Mouse (Mus musculus): ENCODE measurements around the gene Snrnp25. TPM values are rescaled to one million over a fixed set of nuclear protein-coding genes. Genes with fewer than 3 reads are reported as not detected.

The Snrnp25 gene
- polyA plus RNA-seq (2017; shearing (Covaris generic)): 16.8 TPM

DNA sequence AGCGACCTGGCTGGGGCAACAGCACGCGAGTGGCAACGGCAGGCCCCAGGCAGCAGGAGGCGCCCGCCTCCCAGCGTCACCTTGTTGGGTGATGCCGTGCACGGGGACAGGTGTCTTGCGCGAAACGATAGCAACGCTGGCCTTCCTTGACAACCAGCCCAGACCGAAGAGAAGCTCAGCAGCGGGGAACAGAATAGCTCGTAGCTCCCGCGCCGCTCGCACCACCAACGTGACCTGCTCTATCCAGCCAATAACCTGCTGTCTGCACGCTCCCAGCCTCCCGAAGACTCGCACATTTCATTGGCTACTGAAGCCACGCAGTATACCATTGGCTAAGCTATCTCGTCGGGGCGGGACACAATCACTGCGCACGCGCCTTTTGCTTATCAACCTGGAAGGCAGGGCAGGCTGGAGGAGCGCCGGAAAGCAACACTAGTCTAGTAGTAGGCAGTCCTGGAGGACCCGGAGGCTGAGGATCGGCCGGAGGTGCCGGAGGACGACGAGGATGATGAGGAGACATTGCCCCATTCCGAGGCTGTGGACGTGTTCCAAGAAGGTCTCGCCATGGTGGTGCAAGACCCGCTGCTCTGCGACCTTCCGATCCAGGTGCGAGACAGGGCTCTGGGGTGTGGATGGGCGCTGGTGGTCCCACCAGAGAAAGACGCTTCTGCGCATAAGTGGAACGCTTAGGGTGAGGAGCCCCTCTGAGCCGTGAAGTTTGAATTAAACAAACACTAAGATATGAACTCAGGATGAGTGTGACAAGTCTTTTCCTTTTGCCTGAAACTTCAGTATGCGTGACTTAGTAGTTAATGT, at the start of gene Snrnp25:
TSS of gene Snrnp25 (plus strand) at position 358 of the 816 bp plus-strand sequence.

DNA sequence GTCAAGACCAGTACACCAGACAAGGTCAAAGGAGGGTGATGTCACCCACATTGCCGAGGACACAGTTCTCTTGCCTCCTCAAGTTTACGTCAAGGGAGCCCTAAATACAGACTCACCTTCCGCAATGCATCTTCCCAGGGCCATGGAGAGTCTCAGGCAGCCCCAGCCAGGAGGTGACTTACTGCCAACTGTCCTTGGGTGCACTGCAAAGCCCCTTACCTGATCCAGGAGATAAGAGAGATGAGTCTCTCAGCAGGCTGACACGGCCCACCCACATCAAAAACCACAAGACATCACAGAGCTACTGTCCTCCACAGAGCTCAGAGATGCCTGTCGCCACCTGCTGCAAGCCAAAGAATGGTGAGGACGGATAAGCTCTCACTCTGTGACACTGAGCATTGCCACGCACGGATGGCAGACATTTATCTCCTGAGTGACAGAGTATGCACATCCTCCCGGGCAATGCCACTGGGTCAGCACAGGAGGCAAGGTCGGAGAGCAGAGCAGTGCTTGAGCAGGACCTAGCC, 5.1 kb upstream of the Snrnp25 start, which contains the start of gene Il9r:
TSS of gene Il9r (minus strand) at position 205 of the 527 bp plus-strand sequence.

DNA sequence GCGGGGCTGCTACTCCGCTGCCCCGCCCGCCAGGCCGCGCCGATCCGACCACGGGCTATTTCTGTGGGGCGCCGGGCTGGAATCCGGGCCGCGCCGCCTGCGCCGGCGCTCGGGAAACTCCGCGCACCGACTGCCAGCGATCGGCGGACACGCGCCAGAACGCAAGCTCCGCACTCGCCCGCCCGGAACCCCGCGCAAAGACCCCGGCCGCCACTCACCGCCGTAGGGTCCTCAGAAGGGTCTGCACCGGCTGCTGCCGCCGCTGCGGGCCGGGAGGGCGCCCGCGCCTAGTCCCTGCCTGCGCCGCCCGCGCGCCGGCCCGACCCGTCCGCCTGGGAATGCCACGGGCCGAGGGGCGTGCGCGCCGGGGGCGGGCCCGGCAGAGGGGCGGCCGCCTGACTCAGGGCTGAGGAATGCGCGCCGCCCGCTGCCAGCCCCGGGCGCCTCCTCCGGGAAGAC, 16.8 kb downstream of the Snrnp25 start, which contains the start of gene Rhbdf1:
TSS of gene Rhbdf1 (minus strand) at position 350 of the 459 bp plus-strand sequence.

DNA sequence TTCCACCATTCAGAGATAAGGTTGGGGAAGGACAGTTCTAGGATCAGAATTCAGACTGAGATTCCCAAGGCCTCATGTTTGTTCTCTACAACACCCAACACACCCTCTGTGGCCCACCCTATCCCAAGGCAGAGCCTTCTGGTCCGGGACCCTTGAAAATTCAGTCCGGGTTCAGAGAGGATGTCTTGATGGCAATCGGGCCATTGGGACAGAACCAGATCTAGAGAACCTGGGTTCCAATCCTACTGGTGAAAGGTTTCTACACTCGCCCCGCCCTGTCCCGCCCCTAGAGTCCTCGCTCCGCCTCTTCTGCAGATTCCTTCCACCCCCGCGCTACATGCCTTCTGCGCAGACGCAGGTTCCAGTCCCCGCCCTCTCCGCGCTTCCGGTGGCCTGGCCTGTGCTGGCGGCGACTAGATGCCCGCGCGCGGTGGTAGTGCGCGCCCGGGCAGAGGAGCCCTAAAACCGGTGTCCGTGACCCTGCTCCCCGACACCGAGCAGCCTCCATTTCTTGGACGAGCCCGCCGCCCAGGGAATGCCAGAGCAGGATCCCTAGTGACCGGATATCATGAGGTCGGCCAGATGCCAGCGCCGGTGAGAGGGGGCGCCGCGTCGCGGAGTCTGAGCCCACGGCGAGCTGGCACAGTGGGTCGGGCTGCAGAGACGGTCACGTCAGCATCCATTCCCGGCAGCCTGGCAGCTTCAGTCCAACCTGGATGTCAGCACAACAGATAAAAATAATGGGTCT, 21.1 kb downstream of the Snrnp25 start, which contains the start of gene Mpg:
TSS of gene Mpg (plus strand) at position 382 of the 748 bp plus-strand sequence.

Other genes with a start within 250 kb of the Snrnp25 start
- not detected for gene 4930524B15Rik, start 239.8 kb upstream of the Snrnp25 start, polyA plus RNA-seq (2017; shearing (Covaris generic))
- 123 TPM for gene Nsg2, start 205.0 kb upstream of the Snrnp25 start, polyA plus RNA-seq (2017; shearing (Covaris generic))
- 0.30 TPM for gene Il9r, start 5.1 kb upstream of the Snrnp25 start, polyA plus RNA-seq (2017; shearing (Covaris generic))
- not detected for gene Rhbdf1, start 16.9 kb downstream of the Snrnp25 start, polyA plus RNA-seq (2017; shearing (Covaris generic))
- gene Mpg, start 21.1 kb downstream of the Snrnp25 start, polyA plus RNA-seq (2017; shearing (Covaris generic)): 14.4 TPM
- gene Nprl3, start 62.3 kb downstream of the Snrnp25 start, polyA plus RNA-seq (2017; shearing (Covaris generic)): 42.3 TPM
- gene Hba-x, start 71.0 kb downstream of the Snrnp25 start, polyA plus RNA-seq (2017; shearing (Covaris generic)): not detected
- not detected for gene Hba-a1, start 78.1 kb downstream of the Snrnp25 start, polyA plus RNA-seq (2017; shearing (Covaris generic))
- not detected for gene Hbq1b, start 81.5 kb downstream of the Snrnp25 start, polyA plus RNA-seq (2017; shearing (Covaris generic))
- 0.73 TPM for gene Hba-a2, start 91.1 kb downstream of the Snrnp25 start, polyA plus RNA-seq (2017; shearing (Covaris generic))
- gene Hbq1a, start 94.7 kb downstream of the Snrnp25 start, polyA plus RNA-seq (2017; shearing (Covaris generic)): not detected
- gene Sh3pxd2b, start 142.4 kb downstream of the Snrnp25 start, polyA plus RNA-seq (2017; shearing (Covaris generic)): 0.72 TPM
- gene Ubtd2, start 250.0 kb downstream of the Snrnp25 start, polyA plus RNA-seq (2017; shearing (Covaris generic)): 7.6 TPM